Mouse (Mus musculus) embryonic fibroblast, embryonic 13.5 days (primary cell): Measurements from ENCODE around the gene Pnpla3. TPM values are rescaled to one million over a fixed set of nuclear protein-coding genes. Genes with fewer than 3 reads are reported as not detected.

Experiments
- H3K27ac ChIP-seq: 2 replicates; pipeline ENCODE4 v1.5.1; 2012; ENCODE audit warnings: low read length, control low read depth, inconsistent platforms; ENCODE audit not compliant: insufficient read depth
- H3K4me1 ChIP-seq: 2 replicates; pipeline ENCODE4 v1.6.1; 2011; ENCODE audit warnings: low read length; ENCODE audit not compliant: control insufficient read depth, insufficient read depth
- H3K4me3 ChIP-seq: 2 replicates; pipeline ENCODE4 v1.5.1; 2011; ENCODE audit warnings: mild to moderate bottlenecking, control low read depth, low read length; ENCODE audit not compliant: insufficient read depth
- CTCF ChIP-seq: IDR thresholded peaks from 2 replicates; pipeline ENCODE4 v1.5.1; 2011; ENCODE audit warnings: mild to moderate bottlenecking, control low read depth, low read length, moderate library complexity, borderline replicate concordance; ENCODE audit not compliant: insufficient read depth
- POLR2A ChIP-seq: IDR thresholded peaks from 2 replicates; pipeline ENCODE4 v1.6.1; 2011; ENCODE audit warnings: low read depth, mild to moderate bottlenecking, control low read depth, low read length, moderate library complexity
- polyA plus RNA-seq: library from polyadenylated mRNA; stranded (reverse); fragments of >200 nt; gene quantifications from 2 replicates; pipeline ENCODE4 v1.2.4, GENCODE M21; 2011; ENCODE audit warnings: low read depth; ENCODE audit not compliant: missing spikeins, insufficient read length

Pnpla3 gene
- polyA plus RNA-seq, 1 experiment, result not detected

DNA sequence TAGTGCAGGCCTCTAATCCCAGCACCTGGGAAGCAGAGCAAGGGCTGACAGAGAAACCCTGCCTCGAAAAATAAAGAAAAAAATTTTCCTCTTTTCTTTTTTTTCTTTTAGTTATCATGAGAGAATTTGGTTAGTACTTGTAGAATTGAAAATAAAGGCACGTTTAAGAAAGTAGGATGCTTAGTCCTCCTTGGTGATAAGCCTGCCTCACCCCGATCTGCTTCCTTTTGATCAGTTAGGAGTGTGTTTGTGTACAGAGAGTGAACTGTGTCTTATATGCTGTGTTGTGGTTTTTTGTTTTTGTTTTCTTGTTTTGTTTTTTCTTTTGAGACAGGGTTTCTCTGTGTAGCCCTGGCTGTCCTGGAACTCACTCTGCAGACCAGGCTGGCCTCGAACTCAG is 39.7 kb downstream of the Pnpla3 start:
- no peak for TF ChIP-seq POLR2A
- H3K4me3 ChIP-seq, result no peak overlapping the region
- no peak overlapping the region for H3K27ac ChIP-seq
- no peaks in the 10 kb centered on the region for H3K4me1 ChIP-seq

DNA sequence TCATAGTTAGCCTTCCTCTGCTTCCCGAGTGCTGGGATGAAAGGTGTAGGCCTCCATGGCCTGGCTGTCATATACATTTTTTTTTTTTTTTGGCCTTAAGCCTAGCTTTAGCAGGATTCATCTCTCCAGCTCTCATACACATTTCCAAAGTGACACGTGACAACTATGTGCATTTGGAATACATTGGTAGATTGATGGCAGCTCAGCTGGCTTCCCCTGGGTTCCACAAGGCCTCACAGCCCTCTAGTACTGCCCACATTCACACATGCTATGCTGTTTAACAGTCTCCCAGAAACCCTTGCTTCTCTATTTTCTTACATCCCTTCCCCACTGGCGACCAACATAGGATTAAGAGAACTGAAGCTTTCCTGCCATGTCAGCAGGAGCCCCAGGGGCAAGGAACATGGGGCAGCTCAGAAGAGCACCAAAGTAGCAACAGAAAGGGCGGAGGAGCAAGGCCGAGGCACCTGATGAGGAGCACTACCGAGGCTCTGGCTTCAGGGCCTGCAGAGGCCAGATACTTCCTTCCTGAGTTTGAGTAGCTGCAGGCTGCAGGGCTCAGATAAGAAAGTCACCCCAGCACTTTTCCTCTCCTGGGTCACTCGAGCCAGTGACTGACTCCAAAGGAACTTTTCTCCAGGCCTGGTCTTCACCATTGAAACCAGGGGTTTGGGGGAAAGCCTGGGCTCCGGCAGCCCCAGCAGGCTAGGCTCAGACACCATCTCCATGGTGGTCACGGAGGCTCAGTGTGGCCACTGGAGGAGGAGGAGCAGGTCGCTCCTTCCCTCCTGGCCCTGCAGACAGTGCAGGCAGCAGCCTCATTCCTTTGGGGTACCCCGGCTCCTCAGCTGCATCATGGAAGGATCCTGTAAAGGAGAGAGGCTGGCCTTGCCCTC is 42.1 kb downstream of the Pnpla3 start:
- H3K27ac ChIP-seq, result no peak overlapping the region
- no peak for TF ChIP-seq POLR2A
- TF ChIP-seq CTCF, result no peak
- H3K4me3 ChIP-seq, result no peak overlapping the region
- no peaks in the 10 kb centered on the region; the same call in 1 of the 2 replicates for H3K4me1 ChIP-seq

- H3K4me3 ChIP-seq, result no peak overlapping the region
- TF ChIP-seq POLR2A (no peak), CTCF (no peak)
- no peak overlapping the region for H3K27ac ChIP-seq
- H3K4me1 ChIP-seq, result no peaks in the 10 kb centered on the region; the same call in 1 of the 2 replicates
Observed at GRCm38 (mm10) chr15:84210461-84210860, 42.8 kb downstream of the Pnpla3 start.

GRCm38 (mm10) chr15:84210941-84211340 is 43.3 kb downstream of the Pnpla3 start:
- Histone ChIP-seq H3K4me3 (no peak overlapping the region), H3K27ac (no peak overlapping the region), H3K4me1 (no peaks in the 10 kb centered on the region; the same call in 1 of the 2 replicates)
- TF ChIP-seq POLR2A, result no peak

GRCm38 (mm10) chr15:84211564-84211963 is 43.9 kb downstream of the Pnpla3 start:
- Histone ChIP-seq H3K4me1 (no peaks in the 10 kb centered on the region; the same call in 1 of the 2 replicates), H3K27ac (no peak overlapping the region), H3K4me3 (no peak overlapping the region)
- TF ChIP-seq CTCF, result no peak
- TF ChIP-seq POLR2A, result no peak

- Histone ChIP-seq H3K27ac (no peak overlapping the region), H3K4me3 (no peak overlapping the region), H3K4me1 (no peaks in the 10 kb centered on the region; the same call in 1 of the 2 replicates)
- TF ChIP-seq CTCF (peak; percentile 97; the same call in 1 of the 2 replicates), POLR2A (no peak)
Observed at GRCm38 (mm10) chr15:84212031-84212755, 44.6 kb downstream of the Pnpla3 start.

DNA sequence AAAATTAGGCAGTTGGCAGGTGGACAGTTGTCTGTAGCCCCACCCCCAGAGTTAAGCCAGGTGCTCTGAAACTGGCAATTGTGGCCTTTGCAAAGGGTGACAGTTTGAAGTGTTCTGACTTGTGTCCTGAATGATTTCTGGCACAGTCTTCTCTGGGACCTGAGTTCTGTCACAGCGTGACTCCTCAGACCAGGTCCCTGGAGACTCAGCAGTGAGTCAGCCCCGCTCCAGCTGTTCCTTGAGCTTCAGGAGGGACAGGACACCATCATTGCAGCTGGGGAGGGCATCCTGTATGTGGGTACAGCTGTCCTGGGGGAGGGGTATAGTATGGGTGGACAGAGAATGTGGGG is 45.1 kb downstream of the Pnpla3 start:
- Histone ChIP-seq H3K4me3 (no peak overlapping the region), H3K27ac (no peak overlapping the region), H3K4me1 (no peaks in the 10 kb centered on the region; the same call in 1 of the 2 replicates)
- no peak for TF ChIP-seq CTCF
- no peak for TF ChIP-seq POLR2A

- H3K27ac ChIP-seq, result no peak overlapping the region
- H3K4me3 ChIP-seq, result no peak overlapping the region
- H3K4me1 ChIP-seq, result no peaks in the 10 kb centered on the region; the same call in 1 of the 2 replicates
- TF ChIP-seq POLR2A (no peak), CTCF (no peak)
Observed at GRCm38 (mm10) chr15:84213162-84213739, 45.6 kb downstream of the Pnpla3 start.

DNA sequence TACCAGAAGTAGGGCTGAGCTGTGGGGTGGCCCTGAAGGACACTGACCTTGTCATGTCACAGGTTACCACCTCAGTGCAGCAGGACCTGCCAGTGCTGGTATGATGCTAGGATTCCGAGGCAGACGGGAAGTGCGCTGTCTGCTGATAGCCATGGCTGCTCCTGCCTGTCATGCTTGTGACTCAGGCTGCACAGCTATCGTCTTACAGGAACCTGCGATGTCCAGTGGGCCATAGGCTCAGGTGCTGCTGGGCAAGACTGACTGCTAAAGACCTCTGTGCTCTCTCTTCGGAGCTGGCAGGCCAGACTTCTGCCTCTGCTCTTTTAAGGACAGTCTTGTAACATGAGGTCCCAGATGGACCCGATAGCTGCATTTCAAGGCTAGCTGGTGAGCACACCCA is 46.8 kb downstream of the Pnpla3 start:
- TF ChIP-seq POLR2A (no peak), CTCF (no peak)
- H3K4me3 ChIP-seq, result no peak overlapping the region
- H3K4me1 ChIP-seq, result peaks cover 5% of the 10 kb centered on the region
- H3K27ac ChIP-seq, result no peak overlapping the region

DNA sequence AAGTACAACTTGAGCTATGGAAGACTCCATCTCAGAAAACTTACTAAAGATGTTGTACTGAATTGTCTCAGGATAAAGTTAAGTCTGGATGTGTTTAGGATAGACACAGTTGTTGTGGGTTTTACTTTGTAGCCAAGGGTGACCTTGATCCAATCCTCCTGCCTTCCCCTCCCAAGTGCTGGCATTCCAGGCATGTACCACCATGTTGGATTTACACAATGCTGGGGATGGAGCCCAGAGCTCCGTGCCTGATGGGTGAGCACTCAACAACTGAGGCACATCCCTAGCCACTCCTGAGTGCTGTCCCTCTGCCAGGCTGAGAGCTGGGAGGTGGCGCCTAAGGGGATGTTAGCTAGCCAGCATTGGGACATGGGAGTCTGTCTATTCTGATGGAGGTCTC is 47.6 kb downstream of the Pnpla3 start:
- no peak for TF ChIP-seq POLR2A
- TF ChIP-seq CTCF, result no peak
- Histone ChIP-seq H3K4me1 (peaks cover 5% of the 10 kb centered on the region), H3K4me3 (no peak overlapping the region), H3K27ac (no peak overlapping the region)
